Mouse (Mus musculus): ENCODE results near the gene Iscu. TPM values are rescaled to one million over a fixed set of nuclear protein-coding genes. Genes with fewer than 3 reads are reported as not detected.
"Not testable (repeated sequence)": the region's sequence is repeated elsewhere in the genome, so short reads cannot be mapped to it uniquely, and the experiment has no call there.

The Iscu gene
- polyA plus RNA-seq, 1 experiment from 2014 or later = 109 TPM

- Histone ChIP-seq H3K36me3 (replicated peaks; ENCODE audit: insufficient read depth, low read length) (peaks cover 35% of the 10 kb centered on the region), H3K27me3 (ENCODE audit: insufficient read depth, low read length) (no peaks in the 10 kb centered on the region), H3K4me2 (ENCODE audit: low read depth, low read length) (no peak overlapping the region), H3K9ac (replicated peaks) (peak overlapping the region; percentile 16; the same call in 1 of the 2 replicates), H3K4me3 (ENCODE audit: low read depth, low read length) (no peak overlapping the region), H3K27ac (ENCODE audit: low read depth) (peak overlapping the region; percentile 71), H3K9me3 (ENCODE audit: low read length) (no peaks in the 10 kb centered on the region), H3K4me1 (ENCODE audit: insufficient read depth) (peaks cover 22% of the 10 kb centered on the region)
- TF ChIP-seq CTCF (IDR thresholded peaks at IDR 0.05; ENCODE audit: low read depth) = no peak
- TF ChIP-seq EP300 (IDR thresholded peaks at IDR 0.05; ENCODE audit: low read depth) = no peak
- WGBS (ENCODE audit: insufficient replicate concordance) = 77% methylated on average over 10 of the region's 10 CpGs
- DNase-seq (no peak), ATAC-seq (no peak)
Observed at GRCm38 (mm10) chr5:113775585-113775984, 3.0 kb downstream of the Iscu start.

GRCm38 (mm10) chr5:113776128-113776895, 3.8 kb downstream of the Iscu start:
- Histone ChIP-seq H3K36me3 (replicated peaks; ENCODE audit: insufficient read depth, low read length) (peaks cover 35% of the 10 kb centered on the region), H3K4me1 (ENCODE audit: insufficient read depth) (peaks cover 18% of the 10 kb centered on the region), H3K4me3 (ENCODE audit: low read depth, low read length) (no peak overlapping the region), H3K27me3 (ENCODE audit: insufficient read depth, low read length) (no peaks in the 10 kb centered on the region), H3K27ac (ENCODE audit: low read depth) (peak overlapping the region; percentile 71), H3K9ac (replicated peaks) (peak overlapping the region; percentile 16; the same call in 1 of the 2 replicates), H3K4me2 (ENCODE audit: low read depth, low read length) (no peak overlapping the region), H3K9me3 (ENCODE audit: low read length) (no peaks in the 10 kb centered on the region)
- no peak for ATAC-seq
- no peak for DNase-seq
- TF ChIP-seq CTCF (IDR thresholded peaks at IDR 0.05; ENCODE audit: low read depth) (no peak), EP300 (IDR thresholded peaks at IDR 0.05; ENCODE audit: low read depth) (no peak)
- 59% methylated on average over 15 of the region's 15 CpGs for WGBS (ENCODE audit: insufficient replicate concordance)

- 47% methylated on average over 8 of the region's 8 CpGs for WGBS (ENCODE audit: insufficient replicate concordance)
Observed at GRCm38 (mm10) chr5:113776896-113777226, 4.3 kb downstream of the Iscu start.

GRCm38 (mm10) chr5:113777728-113778127, 5.2 kb downstream of the Iscu start:
- not testable (repeated sequence) for H3K4me3 ChIP-seq (ENCODE audit: low read depth, low read length); H3K27ac ChIP-seq (ENCODE audit: low read depth); H3K27me3 ChIP-seq (ENCODE audit: insufficient read depth, low read length); H3K4me2 ChIP-seq (ENCODE audit: low read depth, low read length); H3K9ac ChIP-seq (replicated peaks); ATAC-seq; H3K9me3 ChIP-seq (ENCODE audit: low read length); DNase-seq
- 77% methylated on average over 8 of the region's 8 CpGs for WGBS (ENCODE audit: insufficient replicate concordance)
- Histone ChIP-seq H3K36me3 (replicated peaks; ENCODE audit: insufficient read depth, low read length) (peaks cover 35% of the 10 kb centered on the region), H3K4me1 (ENCODE audit: insufficient read depth) (peaks cover 12% of the 10 kb centered on the region)

More at GRCm38 (mm10) chr5:113776896-113777226, 4.3 kb downstream of the Iscu start:
- ATAC-seq (peak; percentile 6; the same call in 1 of the 2 replicates), DNase-seq (peak; percentile 53)
- Histone ChIP-seq H3K9ac (replicated peaks) (no peak overlapping the region), H3K27ac (ENCODE audit: low read depth) (peak overlapping the region; percentile 71), H3K4me2 (ENCODE audit: low read depth, low read length) (no peak overlapping the region), H3K4me1 (ENCODE audit: insufficient read depth) (peaks cover 17% of the 10 kb centered on the region), H3K36me3 (replicated peaks; ENCODE audit: insufficient read depth, low read length) (peaks cover 35% of the 10 kb centered on the region), H3K27me3 (ENCODE audit: insufficient read depth, low read length) (no peaks in the 10 kb centered on the region), H3K9me3 (ENCODE audit: low read length) (no peaks in the 10 kb centered on the region), H3K4me3 (ENCODE audit: low read depth, low read length) (no peak overlapping the region)
- no peak for TF ChIP-seq EP300 (IDR thresholded peaks at IDR 0.05; ENCODE audit: low read depth)

GRCm38 (mm10) chr5:113779569-113779968, 7.0 kb downstream of the Iscu start:
- no peak overlapping the region for H3K27ac ChIP-seq (ENCODE audit: low read depth)
- H3K9ac ChIP-seq (replicated peaks) = no peak overlapping the region
- no peaks in the 10 kb centered on the region for H3K27me3 ChIP-seq (ENCODE audit: insufficient read depth, low read length)
- H3K36me3 ChIP-seq (replicated peaks; ENCODE audit: insufficient read depth, low read length) = peaks cover 30% of the 10 kb centered on the region
- H3K4me3 ChIP-seq (ENCODE audit: low read depth, low read length) = no peak overlapping the region
- no peaks in the 10 kb centered on the region for H3K9me3 ChIP-seq (ENCODE audit: low read length)
- no peak overlapping the region for H3K4me2 ChIP-seq (ENCODE audit: low read depth, low read length)
- no peak for ATAC-seq
- DNase-seq = no peak
- peaks cover 8% of the 10 kb centered on the region for H3K4me1 ChIP-seq (ENCODE audit: insufficient read depth)
- TF ChIP-seq CTCF (IDR thresholded peaks at IDR 0.05; ENCODE audit: low read depth) = no peak
- TF ChIP-seq EP300 (IDR thresholded peaks at IDR 0.05; ENCODE audit: low read depth) = no peak
- WGBS (ENCODE audit: insufficient replicate concordance) = 75% methylated on average over 5 of the region's 5 CpGs

- no peak for DNase-seq
- H3K4me3 ChIP-seq (ENCODE audit: low read depth, low read length) = no peak overlapping the region
- no peak overlapping the region for H3K27ac ChIP-seq (ENCODE audit: low read depth)
- no peak overlapping the region for H3K4me2 ChIP-seq (ENCODE audit: low read depth, low read length)
- TF ChIP-seq CTCF (IDR thresholded peaks at IDR 0.05; ENCODE audit: low read depth) (no peak), EP300 (IDR thresholded peaks at IDR 0.05; ENCODE audit: low read depth) (no peak)
- H3K4me1 ChIP-seq (ENCODE audit: insufficient read depth) = peaks cover 8% of the 10 kb centered on the region
- H3K36me3 ChIP-seq (replicated peaks; ENCODE audit: insufficient read depth, low read length) = peaks cover 25% of the 10 kb centered on the region
- ATAC-seq = no peak
- H3K9me3 ChIP-seq (ENCODE audit: low read length) = no peaks in the 10 kb centered on the region
- no peaks in the 10 kb centered on the region for H3K27me3 ChIP-seq (ENCODE audit: insufficient read depth, low read length)
- 83% methylated on average over 3 of the region's 3 CpGs for WGBS (ENCODE audit: insufficient replicate concordance)
- H3K9ac ChIP-seq (replicated peaks) = no peak overlapping the region
Observed at GRCm38 (mm10) chr5:113780082-113780752, 7.7 kb downstream of the Iscu start.

Data from liver, postnatal 0 days (tissue).